Mouse (Mus musculus): ENCODE results near the gene Slc38a10. TPM values are rescaled to one million over a fixed set of nuclear protein-coding genes. Genes with fewer than 3 reads are reported as not detected.

The Slc38a10 gene
- total RNA-seq (2021): 10 to 100 TPM; 80.8 to 86.4 TPM

GRCm38 (mm10) chr11:120151113-120151494 lies at the start of gene Slc38a10:
Gene Slc38a10, minus strand, starts transcription at chr11:120151346.
- intact Hi-C loops (cut with DNase I): loop anchor here (5.0 kb wide), 1 partner anchor 39 kb away; no protein-coding TSS in a partner anchor
- DNase-seq (ENCODE audit: low spot score in 2 of 2): peak; percentile 99 to 100

- no peak for DNase-seq (ENCODE audit: low spot score in 2 of 2)
- intact Hi-C loops (cut with DNase I): no loop called here
Measured at GRCm38 (mm10) chr11:120200621-120201020, 49.5 kb upstream of the Slc38a10 start.

GRCm38 (mm10) chr11:120199766-120200165 lies 48.6 kb upstream of the Slc38a10 start:
- intact Hi-C loops (cut with DNase I): no loop called here
- DNase-seq (ENCODE audit: low spot score in 2 of 2): no peak

GRCm38 (mm10) chr11:120198831-120199230 lies 47.7 kb upstream of the Slc38a10 start:
- intact Hi-C loops (cut with DNase I): no loop called here

GRCm38 (mm10) chr11:120190526-120191412 lies 39.6 kb upstream of the Slc38a10 start:
- intact Hi-C loops (cut with DNase I): no loop called here
- DNase-seq (ENCODE audit: low spot score in 2 of 2): no peak

More at GRCm38 (mm10) chr11:120198831-120199230, 47.7 kb upstream of the Slc38a10 start:
- DNase-seq (ENCODE audit: low spot score in 2 of 2): no peak

GRCm38 (mm10) chr11:120189459-120190312 lies 38.5 kb upstream of the Slc38a10 start:
- peak; percentile 96 to 97 for DNase-seq (ENCODE audit: low spot score in 2 of 2)
- intact Hi-C loops (cut with DNase I): loop anchor here (1.0 kb wide), 2 partner anchors 41 to 119 kb away; no protein-coding TSS in a partner anchor

- DNase-seq (ENCODE audit: low spot score in 2 of 2): peak in 1 of 2 experiments; percentile 64
- intact Hi-C loops (cut with DNase I): loop anchor here (1.0 kb wide), 3 partner anchors 42 to 120 kb away; no protein-coding TSS in a partner anchor
Measured at GRCm38 (mm10) chr11:120188481-120189441, 37.6 kb upstream of the Slc38a10 start.

- peak in 1 of 2 experiments; percentile 55 for DNase-seq (ENCODE audit: low spot score in 2 of 2)
- intact Hi-C loops (cut with DNase I): loop anchor here (1.0 kb wide), 1 partner anchor 46 kb away; no protein-coding TSS in a partner anchor
Measured at GRCm38 (mm10) chr11:120188102-120188480, 36.9 kb upstream of the Slc38a10 start.

- intact Hi-C loops (cut with DNase I): loop anchor here (1.0 kb wide), 1 partner anchor 47 kb away; no protein-coding TSS in a partner anchor
- peak in 1 of 2 experiments; percentile 33 for DNase-seq (ENCODE audit: low spot score in 2 of 2)
Measured at GRCm38 (mm10) chr11:120187236-120188101, 36.3 kb upstream of the Slc38a10 start.

GRCm38 (mm10) chr11:120186821-120187235 lies 35.7 kb upstream of the Slc38a10 start:
- intact Hi-C loops (cut with DNase I): no loop called here

GRCm38 (mm10) chr11:120186145-120186740 lies 35.1 kb upstream of the Slc38a10 start:
- intact Hi-C loops (cut with DNase I): no loop called here
- DNase-seq (ENCODE audit: low spot score in 2 of 2): no peak

More at GRCm38 (mm10) chr11:120186821-120187235, 35.7 kb upstream of the Slc38a10 start:
- peak in 1 of 2 experiments; percentile 33 for DNase-seq (ENCODE audit: low spot score in 2 of 2)

GRCm38 (mm10) chr11:120185316-120186141 lies 34.4 kb upstream of the Slc38a10 start:
- intact Hi-C loops (cut with DNase I): no loop called here
- DNase-seq (ENCODE audit: low spot score in 2 of 2): peak in 1 of 2 experiments; percentile 33

GRCm38 (mm10) chr11:120184371-120185315 lies 33.5 kb upstream of the Slc38a10 start:
- DNase-seq (ENCODE audit: low spot score in 2 of 2): no peak
- intact Hi-C loops (cut with DNase I): no loop called here

GRCm38 (mm10) chr11:120183708-120184107 lies 32.6 kb upstream of the Slc38a10 start:
- intact Hi-C loops (cut with DNase I): no loop called here
- DNase-seq (ENCODE audit: low spot score in 2 of 2): no peak

GRCm38 (mm10) chr11:120183180-120183579 lies 32.0 kb upstream of the Slc38a10 start:
- DNase-seq (ENCODE audit: low spot score in 2 of 2): no peak
- intact Hi-C loops (cut with DNase I): no loop called here

Measured in left cerebral cortex, postnatal 36 days (tissue).